Mouse (Mus musculus) c-Kit-positive CD71-positive TER-119-positive erythroid progenitor cells, embryonic 14.5 days (primary cell): Measurements from ENCODE around the gene Tmc7.

ENCODE experiments used
- DNase-seq: peaks from one replicate; pipeline ENCODE4 v3.0.0-alpha.2; 2013; ENCODE audit warnings: low spot score

Tmc7 gene

GRCm38 (mm10) chr7:118499784-118500435 lies 84.6 kb downstream of the Tmc7 start:
- DNase-seq, result no peak

- DNase-seq, result no peak
These were observed 85.4 kb downstream of the Tmc7 start for GRCm38 (mm10) chr7:118498984-118499783.

DNA sequence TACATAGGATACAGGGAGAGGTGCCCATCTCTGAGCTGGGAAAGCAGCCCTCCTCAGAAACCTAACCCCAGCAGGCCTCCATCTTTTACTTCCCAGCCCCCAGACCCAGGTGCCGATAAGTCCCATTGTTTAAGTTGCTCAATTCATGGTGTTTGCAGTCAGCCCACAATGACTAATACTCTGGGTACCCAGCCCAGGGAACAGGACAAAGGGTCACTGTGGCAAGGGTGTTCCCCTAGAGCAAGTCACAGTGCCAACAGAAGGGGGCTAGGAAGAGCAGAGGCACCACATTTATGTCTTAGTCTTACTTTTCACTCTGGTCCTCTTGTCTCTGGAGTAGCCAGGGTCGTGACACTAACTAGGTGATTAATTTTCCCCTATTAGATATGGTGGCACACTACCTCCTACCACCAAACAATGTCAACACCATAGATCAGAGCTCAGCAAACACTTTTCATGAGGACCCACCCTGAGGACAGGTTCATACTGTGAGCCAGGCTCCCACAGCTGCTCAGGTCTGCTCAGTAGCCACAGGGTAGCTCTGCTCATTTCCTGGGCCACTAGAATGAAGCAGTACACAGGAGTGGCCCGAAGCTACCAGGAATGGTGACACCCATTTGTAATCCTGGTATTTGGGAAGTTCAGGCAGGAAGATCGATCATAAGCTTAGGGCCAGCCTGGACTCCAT lies 89.5 kb downstream of the Tmc7 start:
- no peak for DNase-seq

GRCm38 (mm10) chr7:118493892-118494291 lies 90.6 kb downstream of the Tmc7 start:
- DNase-seq, result no peak

- DNase-seq, result no peak
These were observed 92.9 kb downstream of the Tmc7 start, which contains the start of gene Itpripl2 for GRCm38 (mm10) chr7:118491431-118492147. Gene Itpripl2 (minus strand): TSS chr7:118491975.

DNA sequence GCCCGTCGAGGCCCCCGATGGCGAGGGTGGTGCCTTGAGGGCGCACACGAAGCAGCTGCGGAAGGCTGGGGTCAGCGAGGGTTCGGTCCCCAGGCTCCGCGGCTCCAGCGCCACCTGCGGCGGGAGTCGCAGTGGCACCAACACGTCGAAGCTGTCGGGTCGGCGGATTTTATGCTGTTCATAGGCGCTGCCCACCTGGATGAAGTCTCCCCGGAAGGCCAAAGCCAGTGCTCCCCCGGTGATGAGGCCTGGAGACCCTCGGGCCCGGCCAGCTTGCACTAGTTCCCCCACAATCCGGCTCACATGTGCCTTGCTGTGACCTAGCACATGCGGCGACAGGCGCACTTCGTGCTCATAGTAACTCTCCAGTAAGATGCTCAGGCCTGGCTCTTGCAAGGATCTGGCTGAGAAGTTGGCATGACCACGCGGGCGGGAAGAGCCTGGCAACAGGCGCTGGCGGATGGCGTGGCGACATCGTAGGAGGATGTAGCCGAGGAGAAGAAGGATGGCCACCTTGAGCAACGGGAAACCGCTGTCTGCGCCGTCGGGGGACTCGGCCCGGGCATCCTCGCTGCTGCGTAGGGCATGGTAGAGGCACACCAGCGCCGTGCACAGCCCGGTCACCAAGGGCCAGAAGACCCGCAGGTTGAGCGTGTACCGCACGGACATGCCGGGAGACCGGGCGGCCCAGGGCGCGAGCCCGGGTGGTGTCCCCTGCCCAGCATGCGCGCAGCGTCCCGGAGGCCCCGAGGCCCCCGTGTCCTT lies 93.7 kb downstream of the Tmc7 start:
- DNase-seq, result no peak

- DNase-seq, result no peak
These were observed 94.5 kb downstream of the Tmc7 start for GRCm38 (mm10) chr7:118489706-118490665.

DNA sequence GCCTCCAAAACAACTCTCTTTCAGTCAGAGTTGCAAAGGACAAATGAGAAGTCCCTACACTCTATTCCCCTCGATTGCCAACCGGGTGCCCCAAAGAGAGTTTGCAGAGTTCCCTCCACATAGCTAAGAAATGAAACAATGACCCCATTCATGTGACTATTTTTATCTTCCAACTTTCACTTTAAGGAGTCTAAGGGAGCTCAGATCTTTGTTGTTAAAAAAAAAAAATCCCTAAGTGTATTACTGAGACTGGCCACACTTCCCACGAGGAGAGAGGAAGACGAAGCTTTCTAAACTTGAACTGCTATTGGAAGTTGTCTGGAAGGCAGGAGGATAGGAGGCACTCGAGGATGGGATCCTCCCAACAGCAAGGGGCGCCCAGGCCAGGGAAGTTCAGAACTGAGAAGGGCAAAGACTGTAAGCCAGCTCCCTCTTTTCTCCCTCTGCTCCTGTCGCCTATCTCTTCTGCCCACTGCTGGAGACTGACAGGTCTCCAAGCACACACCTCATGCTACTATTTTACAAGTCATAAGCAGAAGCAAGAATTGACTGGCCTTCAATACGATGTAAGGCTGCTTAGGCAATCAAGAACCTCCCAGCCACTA lies 96.4 kb downstream of the Tmc7 start:
- no peak for DNase-seq

- no peak for DNase-seq
These were observed 97.6 kb downstream of the Tmc7 start for GRCm38 (mm10) chr7:118486917-118487316.
